Mouse (Mus musculus): ENCODE measurements around the gene Rabgef1. TPM values are rescaled to one million over a fixed set of nuclear protein-coding genes. Genes with fewer than 3 reads are reported as not detected.
A peak's percentile ranks its signal among the peaks of the same experiment; 100 is the strongest.

The Rabgef1 gene
- 10 to 100 TPM; 46.4 to 46.9 TPM for total RNA-seq (2021)
- long read RNA-seq, experiment 1, transcript Rabgef1-203 (9 exons, 2,690 nt) = major isoform, 19 of 45 reads
- long read RNA-seq, experiment 1, partial matches to known transcripts = 1 of 45 reads
- long read RNA-seq, experiment 1, other reads (novel, unspliced or antisense) = 25 of 45 reads
- long read RNA-seq, experiment 2, transcript Rabgef1-203 (9 exons, 2,690 nt) = major isoform, 33 of 93 reads
- long read RNA-seq, experiment 2, transcript Rabgef1-201 (8 exons, 2,828 nt) = minor isoform, 5 of 93 reads
- long read RNA-seq, experiment 2, partial matches to known transcripts = 4 of 93 reads
- long read RNA-seq, experiment 2, other reads (novel, unspliced or antisense) = 51 of 93 reads

- intact Hi-C loops (cut with DNase I; ENCODE audit: low total_unique reads) = no loop called here
- DNase-seq = peak; percentile 95
Observed at GRCm38 (mm10) chr5:130171423-130171954, at the start of gene Rabgef1. TSS of gene Rabgef1 (plus strand) at chr5:130171798.

DNA sequence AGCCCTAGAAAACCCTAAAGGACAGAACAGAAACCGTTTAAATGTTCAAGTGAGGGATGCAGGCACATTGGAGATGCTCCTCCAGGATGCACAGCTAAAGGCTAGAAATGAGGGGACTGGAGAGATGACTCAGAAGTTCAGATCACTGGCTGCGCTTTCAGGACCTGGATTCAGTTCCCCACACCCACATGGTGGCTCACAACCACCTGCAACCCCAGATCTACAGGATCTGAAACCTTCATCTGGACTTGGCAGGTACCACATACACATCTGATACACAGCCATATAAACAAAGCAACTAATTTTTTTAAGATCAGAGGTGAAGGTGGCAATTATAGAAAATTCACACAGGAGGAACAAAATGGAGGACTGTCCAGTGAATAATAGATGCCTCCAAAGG, 49.2 kb upstream of the Rabgef1 start:
- no peak for DNase-seq
- intact Hi-C loops (cut with DNase I; ENCODE audit: low total_unique reads) = no loop called here

GRCm38 (mm10) chr5:130124271-130124670, 47.3 kb upstream of the Rabgef1 start:
- intact Hi-C loops (cut with DNase I; ENCODE audit: low total_unique reads) = no loop called here
- DNase-seq = no peak

- DNase-seq = peak; percentile 35
- intact Hi-C loops (cut with DNase I; ENCODE audit: low total_unique reads) = no loop called here
Observed at GRCm38 (mm10) chr5:130128686-130129523, 42.7 kb upstream of the Rabgef1 start.

GRCm38 (mm10) chr5:130129524-130129793, 42.1 kb upstream of the Rabgef1 start:
- no peak for DNase-seq
- intact Hi-C loops (cut with DNase I; ENCODE audit: low total_unique reads) = no loop called here

DNA sequence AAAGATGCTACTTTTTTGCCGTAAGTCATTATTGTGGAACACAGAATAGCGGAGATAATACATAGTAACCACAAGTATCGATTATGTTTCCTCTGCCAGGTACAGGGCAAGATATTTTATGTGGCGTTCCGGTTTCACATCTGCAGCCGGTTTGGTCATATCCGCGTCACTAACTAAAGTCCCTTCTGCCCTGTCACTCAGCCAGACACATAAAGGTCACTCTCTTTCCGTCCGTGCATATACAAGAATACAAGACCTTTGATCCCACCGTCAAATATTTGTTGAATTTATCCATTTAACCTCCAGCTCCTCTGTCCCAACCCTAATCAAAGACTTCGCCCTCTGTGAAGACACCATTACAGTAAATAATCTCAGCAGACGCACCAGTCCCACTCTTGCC, 35.0 kb upstream of the Rabgef1 start:
- no peak for DNase-seq
- intact Hi-C loops (cut with DNase I; ENCODE audit: low total_unique reads) = loop anchor here (5.0 kb wide), 1 partner anchor 89 kb away; no protein-coding TSS in a partner anchor

GRCm38 (mm10) chr5:130139393-130139792, 32.2 kb upstream of the Rabgef1 start:
- intact Hi-C loops (cut with DNase I; ENCODE audit: low total_unique reads) = loop anchor here (5.0 kb wide), 1 partner anchor 92 kb away; no protein-coding TSS in a partner anchor
- peak; percentile 68 for DNase-seq

GRCm38 (mm10) chr5:130141138-130141537, 30.5 kb upstream of the Rabgef1 start:
- DNase-seq = no peak
- intact Hi-C loops (cut with DNase I; ENCODE audit: low total_unique reads) = no loop called here

DNA sequence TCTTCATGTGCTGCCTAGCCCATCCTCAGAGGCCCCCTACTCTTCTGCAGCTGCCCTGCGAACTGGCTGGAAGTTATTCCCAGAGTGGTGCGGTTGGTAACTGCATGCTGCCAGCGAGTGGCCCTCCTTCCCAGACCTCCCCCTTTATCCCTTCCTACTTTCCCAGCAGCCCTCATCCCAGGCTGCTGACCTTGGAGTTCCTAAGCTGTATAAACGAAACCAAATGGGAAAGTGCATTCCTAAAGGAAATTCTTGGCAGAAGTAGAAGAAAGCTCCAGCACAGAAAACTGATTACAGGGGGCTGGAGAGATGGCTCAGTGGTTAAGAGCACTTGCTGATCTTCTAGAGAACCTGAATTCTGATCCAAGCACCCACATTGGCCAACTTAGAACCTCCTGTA, 29.6 kb upstream of the Rabgef1 start:
- DNase-seq = no peak
- intact Hi-C loops (cut with DNase I; ENCODE audit: low total_unique reads) = no loop called here

DNA sequence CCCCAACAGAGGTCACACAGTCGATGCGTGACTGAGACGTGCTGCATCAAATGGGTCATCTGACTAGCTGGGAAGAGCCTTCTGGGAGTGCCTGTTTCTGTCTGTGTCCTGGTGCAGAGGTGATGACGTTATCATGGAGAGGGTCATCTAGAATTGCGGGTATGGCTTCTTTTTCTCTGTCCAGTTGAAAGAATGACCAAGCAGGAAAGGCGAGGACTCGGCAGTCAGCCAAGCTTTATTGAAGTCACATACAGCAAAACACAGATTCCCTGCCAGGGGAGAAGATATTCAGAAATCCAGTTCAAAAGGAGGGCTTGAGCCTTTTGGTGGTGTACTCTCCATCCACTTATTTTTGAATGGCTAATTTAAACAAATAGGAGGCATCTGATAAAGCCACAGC, 28.5 kb upstream of the Rabgef1 start:
- intact Hi-C loops (cut with DNase I; ENCODE audit: low total_unique reads) = no loop called here
- DNase-seq = no peak

- peak; percentile 77 for DNase-seq
- intact Hi-C loops (cut with DNase I; ENCODE audit: low total_unique reads) = no loop called here
Observed at GRCm38 (mm10) chr5:130143977-130144333, 27.6 kb upstream of the Rabgef1 start.

GRCm38 (mm10) chr5:130144334-130145312, 27.0 kb upstream of the Rabgef1 start, which contains the start of gene Kctd7:
TSS of gene Kctd7 (plus strand) at chr5:130144861.
- intact Hi-C loops (cut with DNase I; ENCODE audit: low total_unique reads) = no loop called here
- peak; percentile 96 for DNase-seq

- DNase-seq = no peak
- intact Hi-C loops (cut with DNase I; ENCODE audit: low total_unique reads) = no loop called here
Observed at GRCm38 (mm10) chr5:130145961-130146360, 25.6 kb upstream of the Rabgef1 start.

- DNase-seq = no peak
- intact Hi-C loops (cut with DNase I; ENCODE audit: low total_unique reads) = no loop called here
Observed at GRCm38 (mm10) chr5:130149726-130150310, 21.8 kb upstream of the Rabgef1 start.

GRCm38 (mm10) chr5:130154286-130154685, 17.3 kb upstream of the Rabgef1 start:
- intact Hi-C loops (cut with DNase I; ENCODE audit: low total_unique reads) = no loop called here
- DNase-seq = no peak

DNA sequence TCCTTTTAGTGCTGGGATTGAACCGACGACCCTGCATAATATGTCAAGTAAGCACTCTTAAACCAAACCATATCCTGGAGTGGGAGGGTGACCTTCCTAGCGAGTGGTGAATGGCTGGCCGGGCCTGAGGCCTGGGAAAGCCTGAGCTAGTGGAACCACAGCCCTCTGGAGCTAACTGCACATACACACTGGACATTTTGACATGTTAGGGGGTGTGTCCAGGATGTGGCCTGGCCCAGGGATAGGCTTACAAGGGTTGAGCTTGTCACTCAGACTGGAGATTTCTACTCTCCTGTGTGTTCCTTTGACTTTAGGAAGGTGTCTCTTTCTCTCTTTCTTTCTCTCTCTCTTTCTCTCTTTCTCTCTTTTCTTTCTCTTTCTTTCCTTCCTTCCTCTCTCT, 13.1 kb upstream of the Rabgef1 start:
- intact Hi-C loops (cut with DNase I; ENCODE audit: low total_unique reads) = no loop called here
- no peak for DNase-seq

GRCm38 (mm10) chr5:130159761-130160201, 11.8 kb upstream of the Rabgef1 start:
- no peak for DNase-seq
- intact Hi-C loops (cut with DNase I; ENCODE audit: low total_unique reads) = no loop called here

GRCm38 (mm10) chr5:130163670-130164069, 7.9 kb upstream of the Rabgef1 start:
- peak; percentile 80 for DNase-seq
- intact Hi-C loops (cut with DNase I; ENCODE audit: low total_unique reads) = no loop called here

DNA sequence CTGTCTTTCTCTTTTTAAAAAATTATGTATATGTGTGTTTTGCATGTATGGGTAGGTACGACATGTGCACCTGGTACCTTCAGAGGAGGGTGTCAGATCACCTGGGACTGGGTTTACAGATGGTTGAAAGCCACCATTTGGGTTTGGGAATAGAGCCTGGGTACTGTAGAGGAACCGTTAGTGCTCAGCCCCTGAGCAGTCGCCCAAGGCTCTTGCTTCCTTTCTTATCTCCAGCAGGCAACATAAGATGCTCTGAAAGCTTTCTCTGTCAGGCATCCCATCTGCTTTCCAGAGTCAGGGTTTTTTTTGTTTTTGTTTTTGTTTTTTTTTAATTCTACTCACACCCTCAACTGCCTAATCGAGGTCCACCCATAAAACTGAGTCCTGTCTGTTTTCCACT, 6.4 kb upstream of the Rabgef1 start:
- no peak for DNase-seq
- intact Hi-C loops (cut with DNase I; ENCODE audit: low total_unique reads) = no loop called here
